Mouse (Mus musculus): Measurements from ENCODE around the gene Usp1. TPM values are rescaled to one million over a fixed set of nuclear protein-coding genes. Genes with fewer than 3 reads are reported as not detected.
"Not testable (repeated sequence)": the region's sequence is repeated elsewhere in the genome, so short reads cannot be mapped to it uniquely, and the experiment has no call there.

Usp1 gene
- total RNA-seq (2021) = 10 to 100 TPM in 1 of 2 experiments, 1 to 10 TPM in 1; 9.5 to 10.2 TPM
- long read RNA-seq, experiment 1, partial matches to known transcripts = 0 of 7 reads
- long read RNA-seq, experiment 1, other reads (novel, unspliced or antisense) = 6 of 7 reads
- long read RNA-seq, experiment 2, transcript Usp1-202 (9 exons, 3,527 nt) = major isoform, 6 of 10 reads
- long read RNA-seq, experiment 2, partial matches to known transcripts = 0 of 10 reads
- long read RNA-seq, experiment 2, other reads (novel, unspliced or antisense) = 2 of 10 reads

- DNase-seq = no peak
Measured at GRCm38 (mm10) chr4:98923568-98924070, at the start of gene Usp1. Gene Usp1 (plus strand): TSS chr4:98923810.

DNA sequence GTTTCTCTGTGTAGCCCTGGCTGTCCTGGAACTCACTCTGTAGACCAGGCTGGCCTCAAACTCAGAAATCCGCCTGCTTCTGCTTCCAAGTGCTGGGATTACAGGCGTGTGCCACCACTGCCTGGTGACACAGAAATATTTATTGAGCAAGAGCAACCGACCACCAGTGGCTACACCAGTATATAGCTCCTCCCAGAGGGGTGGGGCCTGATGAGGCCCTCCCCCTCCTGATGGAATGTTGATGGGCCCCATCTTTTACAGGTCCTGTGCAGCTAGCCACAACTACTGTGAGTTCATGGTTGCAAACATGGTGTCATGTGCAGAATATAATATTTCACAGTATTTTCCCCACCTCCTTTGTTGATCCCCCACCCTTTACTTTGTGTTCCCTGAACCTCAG, 40.9 kb upstream of the Usp1 start:
- DNase-seq = no peak

GRCm38 (mm10) chr4:98886377-98886776, 37.2 kb upstream of the Usp1 start:
- no peak for DNase-seq

GRCm38 (mm10) chr4:98887148-98887547, 36.5 kb upstream of the Usp1 start:
- DNase-seq = no peak

DNA sequence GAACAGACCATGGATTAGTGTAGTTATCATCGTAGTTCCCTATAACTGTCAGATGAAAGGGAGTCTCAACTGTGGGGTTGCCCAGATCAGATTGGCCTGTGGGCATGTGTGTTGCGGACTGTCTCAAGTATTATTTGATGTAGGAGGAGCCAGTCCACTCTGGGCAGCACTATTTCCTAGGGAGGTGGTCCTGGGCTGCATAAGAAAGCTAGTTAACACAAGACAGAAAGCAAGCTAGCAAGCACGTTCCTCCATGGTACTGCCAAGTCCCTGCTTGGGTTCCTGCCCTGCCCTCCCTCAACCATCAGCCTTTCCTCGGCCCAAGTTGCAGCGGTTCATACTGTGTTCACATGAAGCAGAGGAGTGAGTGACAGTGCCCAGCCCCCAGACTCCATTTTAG, 13.4 kb upstream of the Usp1 start:
- no peak for DNase-seq

GRCm38 (mm10) chr4:98917724-98918123, 5.9 kb upstream of the Usp1 start:
- no peak for DNase-seq

- DNase-seq = no peak
Measured at GRCm38 (mm10) chr4:98918204-98918603, 5.4 kb upstream of the Usp1 start.

DNA sequence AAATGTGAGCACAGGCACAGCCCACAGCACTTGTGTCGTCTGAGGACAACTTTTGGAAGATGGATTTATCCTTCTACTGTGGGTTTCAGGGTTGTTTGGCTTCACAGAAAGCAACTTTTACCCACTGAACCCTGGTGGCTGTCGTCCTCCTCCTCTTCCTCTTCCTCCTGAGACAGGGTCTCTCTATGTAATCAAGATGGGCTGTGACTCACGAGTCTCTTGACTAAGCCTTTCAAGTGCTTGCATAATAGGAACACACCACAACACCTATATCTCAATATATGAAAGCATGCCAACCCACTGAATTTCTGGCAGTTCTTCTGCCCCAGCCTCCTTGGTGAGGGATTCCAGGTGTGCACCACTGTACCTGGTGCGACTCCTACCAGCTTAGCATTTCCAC, 2.7 kb upstream of the Usp1 start:
- DNase-seq = no peak

- DNase-seq = no peak
Measured at GRCm38 (mm10) chr4:98922061-98922642, 1.5 kb upstream of the Usp1 start.

- peak; percentile 99 for DNase-seq
Measured at GRCm38 (mm10) chr4:98922643-98923567, 705 bp upstream of the Usp1 start.

- no peak for DNase-seq
Measured at GRCm38 (mm10) chr4:98924071-98924905, 678 bp downstream of the Usp1 start.

- no peak for DNase-seq
Measured at GRCm38 (mm10) chr4:98924906-98925178, 1.2 kb downstream of the Usp1 start.

- DNase-seq = no peak
Measured at GRCm38 (mm10) chr4:98925250-98925781, 1.7 kb downstream of the Usp1 start.

DNA sequence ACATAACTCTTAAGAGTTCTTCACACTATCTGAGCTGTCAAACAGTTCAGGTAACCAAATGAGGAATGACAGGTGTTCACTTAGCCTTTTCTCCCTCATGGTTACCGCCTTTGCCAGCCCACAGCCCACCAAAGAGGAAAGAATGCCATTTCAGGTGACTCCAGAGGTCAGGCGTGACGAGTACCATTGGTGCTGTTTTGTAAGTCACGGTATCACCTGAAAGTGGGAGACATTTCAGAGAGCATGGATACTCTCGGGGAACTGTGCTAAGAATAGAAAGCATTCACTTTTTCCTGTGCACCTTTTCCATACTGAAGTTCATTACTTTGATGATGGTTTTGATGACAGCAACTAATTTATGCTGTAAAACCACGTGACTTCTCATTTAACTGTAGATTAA, 12.4 kb downstream of the Usp1 start:
- no peak for DNase-seq

DNA sequence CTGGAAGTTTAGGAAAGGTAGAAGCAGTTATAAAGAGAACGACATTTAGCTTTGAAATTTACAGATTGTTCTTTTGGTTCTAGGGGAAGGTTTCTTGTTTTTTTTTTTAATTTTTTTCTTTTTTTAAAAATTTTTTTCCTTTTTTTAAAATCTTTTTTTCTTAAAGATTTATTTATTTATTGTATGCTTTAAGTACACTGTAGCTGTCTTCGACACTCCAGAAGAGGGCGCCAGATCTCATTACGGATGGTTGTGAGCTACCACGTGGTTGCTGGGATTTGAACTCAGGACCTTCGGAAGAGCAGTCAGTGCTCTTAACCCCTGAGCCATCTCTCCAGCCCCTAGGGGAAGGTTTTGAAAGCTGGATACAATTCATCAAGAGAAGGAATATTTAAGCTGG, 14.6 kb downstream of the Usp1 start:
- DNase-seq = not testable (repeated sequence)

- DNase-seq = no peak
Measured at GRCm38 (mm10) chr4:98950563-98950962, 27.0 kb downstream of the Usp1 start.

- no peak for DNase-seq
Measured at GRCm38 (mm10) chr4:98955986-98956385, 32.4 kb downstream of the Usp1 start.

DNA sequence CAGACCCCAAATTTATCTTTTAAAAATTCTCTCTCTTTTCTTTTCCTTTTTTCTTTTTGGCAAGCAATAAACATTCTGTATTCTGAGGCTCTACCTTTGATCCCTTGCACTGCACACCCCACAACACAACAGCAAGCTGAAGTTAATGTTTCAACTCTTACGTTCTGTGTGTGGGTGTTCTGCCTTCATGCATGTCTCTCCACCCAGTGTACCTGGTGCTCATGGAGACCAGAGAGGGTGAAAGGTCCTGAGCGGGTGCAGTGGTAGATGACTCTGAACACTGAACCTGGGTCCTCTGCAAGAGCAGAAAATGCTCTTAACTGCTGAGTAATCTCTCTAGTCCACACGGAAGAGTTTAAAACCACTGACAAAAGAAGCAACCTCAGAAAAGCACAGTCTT, 36.6 kb downstream of the Usp1 start:
- no peak for DNase-seq

- no peak for DNase-seq
Measured at GRCm38 (mm10) chr4:98969946-98970345, 46.3 kb downstream of the Usp1 start.

GRCm38 (mm10) chr4:98975741-98976140, 52.1 kb downstream of the Usp1 start:
- no peak for DNase-seq

GRCm38 (mm10) chr4:98978288-98978687, 54.7 kb downstream of the Usp1 start:
- DNase-seq = not testable (repeated sequence)

GRCm38 (mm10) chr4:98978693-98979092, 55.1 kb downstream of the Usp1 start:
- DNase-seq = no peak
